ENCODE assay signal across 29 mouse cellular contexts in the genomic region with DNA sequence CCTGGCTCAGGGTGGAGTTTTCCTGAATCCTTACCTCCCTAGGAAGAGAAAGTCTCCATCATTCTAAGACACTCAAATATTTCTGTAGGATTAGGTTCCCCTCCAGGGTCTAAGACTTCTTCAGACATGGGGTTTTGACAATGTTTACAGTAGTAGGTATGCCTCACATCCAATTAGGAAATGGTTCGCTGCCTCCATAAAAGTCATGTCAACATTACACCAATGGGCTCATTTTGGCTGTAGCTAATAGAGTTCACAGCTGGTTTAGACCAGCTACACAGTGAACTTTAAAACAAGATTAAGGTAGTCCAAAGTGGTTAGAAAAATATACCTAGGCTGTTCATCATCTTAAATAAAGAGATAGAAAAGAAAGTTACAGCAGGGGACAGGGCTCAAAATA.
"Had no signal": no experiment of that assay in that cellular context is flagged by ENCODE, and none has a peak within 500 bp of the region (broad histone marks: within the 10 kb centered on the region; RNA-seq: fewer than 3 reads in every experiment).

No protein-coding gene starts in this region.

- H3K27me3 ChIP-seq: heart, embryonic 13.5 days; heart, embryonic 15.5 days; hindbrain, embryonic 12.5 days; hindbrain, embryonic 13.5 days; hindbrain, embryonic 15.5 days; intestine, embryonic 15.5 days; kidney, embryonic 15.5 days had no signal

- H3K9me3 ChIP-seq: heart, embryonic 13.5 days; heart, embryonic 15.5 days; hindbrain, embryonic 10.5 days; hindbrain, embryonic 12.5 days; hindbrain, embryonic 13.5 days; hindbrain, embryonic 15.5 days; intestine, embryonic 15.5 days; kidney, embryonic 15.5 days had no signal

- H3K36me3 ChIP-seq: heart, embryonic 13.5 days; heart, embryonic 15.5 days; hindbrain, embryonic 10.5 days; hindbrain, embryonic 12.5 days; hindbrain, embryonic 13.5 days; hindbrain, embryonic 15.5 days; intestine, embryonic 15.5 days; kidney, embryonic 15.5 days had no signal

- DNase-seq: heart, postnatal 10 days; heart, postnatal 14 days; heart, postnatal 36 days; heart, postnatal 4 days; kidney, adult 11 months; kidney, adult 18-20 months; kidney, adult 2 months; kidney, adult 8-10 months; kidney, adult 9 months; kidney, postnatal 10 days; kidney, postnatal 14 days; kidney, postnatal 25 days; kidney, postnatal 36 days; kidney, postnatal 4 days; layer of hippocampus, adult 9-11 months; layer of hippocampus, postnatal 36 days had no signal

- H3K27ac ChIP-seq: heart, embryonic 13.5 days; heart, embryonic 15.5 days; hindbrain, embryonic 10.5 days; hindbrain, embryonic 12.5 days; hindbrain, embryonic 13.5 days; hindbrain, embryonic 14.5 days; hindbrain, embryonic 15.5 days; hindbrain, postnatal 0 days; intestine, embryonic 15.5 days; kidney, embryonic 15.5 days; kidney, postnatal 0 days; layer of hippocampus, adult 2 months; left cerebral cortex, adult 2 months had no signal

- H3K9ac ChIP-seq: heart, embryonic 13.5 days; heart, embryonic 15.5 days; hindbrain, embryonic 12.5 days; hindbrain, embryonic 13.5 days; hindbrain, embryonic 14.5 days; hindbrain, embryonic 15.5 days; intestine, embryonic 15.5 days; kidney, embryonic 15.5 days had no signal

- H3K4me1 ChIP-seq: heart, embryonic 15.5 days; hindbrain, embryonic 12.5 days; hindbrain, embryonic 13.5 days; hindbrain, embryonic 15.5 days; intestine, embryonic 15.5 days; kidney, embryonic 15.5 days had no signal

- H3K4me3 ChIP-seq: heart, embryonic 13.5 days; heart, embryonic 15.5 days; hindbrain, embryonic 10.5 days; hindbrain, embryonic 12.5 days; hindbrain, embryonic 13.5 days; hindbrain, embryonic 15.5 days; intestine, embryonic 15.5 days; kidney, embryonic 15.5 days; layer of hippocampus, adult 2 months; left cerebral cortex, adult 2 months had no signal
